Mouse (Mus musculus) embryo, embryonic 10.5 days (tissue): Measurements from ENCODE around the gene Lin7a.

Source experiments
- DNase-seq: peaks from one replicate; pipeline ENCODE4 v3.0.0-alpha.2; 2015; ENCODE audit warnings: low spot score

Gene Lin7a

DNA sequence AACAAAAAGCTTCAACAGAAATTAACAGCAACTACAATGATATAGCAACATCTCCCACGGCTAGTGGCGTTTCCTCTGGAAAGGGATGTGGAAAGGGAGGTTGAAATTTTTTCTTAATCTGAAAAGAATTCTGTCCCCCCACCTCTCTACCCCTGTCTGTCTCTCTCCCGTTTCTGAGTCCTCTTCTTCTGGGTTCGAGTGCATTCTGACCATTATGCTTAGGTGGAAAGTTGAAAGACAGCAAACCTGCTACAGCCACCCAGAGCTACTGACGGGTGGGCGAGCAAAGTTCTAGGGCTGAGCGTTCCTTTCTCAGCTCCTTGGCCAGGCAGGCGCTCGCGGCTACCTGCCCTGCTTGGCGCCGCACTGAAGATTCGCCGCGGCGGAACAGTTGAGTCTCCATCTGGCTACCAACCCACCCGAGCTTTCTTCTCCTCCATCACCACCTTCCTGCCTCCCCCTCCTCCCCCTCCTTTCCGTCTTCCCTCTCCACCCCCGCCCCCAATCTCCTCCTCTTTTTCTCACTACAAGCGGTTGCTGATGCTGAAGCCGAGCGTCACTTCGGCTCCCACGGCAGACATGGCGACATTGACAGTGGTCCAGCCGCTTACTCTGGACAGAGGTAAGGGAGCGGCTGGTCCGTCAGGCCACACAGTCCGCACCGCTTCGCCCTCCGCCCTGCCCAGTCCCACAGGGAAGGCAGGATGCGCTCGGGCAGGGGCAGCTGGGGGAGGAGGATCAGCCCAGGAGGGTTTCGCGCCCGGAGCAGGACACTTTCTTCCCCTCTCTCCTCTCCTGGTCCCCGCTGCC is at the start of gene Lin7a:
Gene Lin7a, plus strand, starts transcription at position 366 of the 810 bp plus-strand sequence.
- DNase-seq: peak; percentile 67

DNA sequence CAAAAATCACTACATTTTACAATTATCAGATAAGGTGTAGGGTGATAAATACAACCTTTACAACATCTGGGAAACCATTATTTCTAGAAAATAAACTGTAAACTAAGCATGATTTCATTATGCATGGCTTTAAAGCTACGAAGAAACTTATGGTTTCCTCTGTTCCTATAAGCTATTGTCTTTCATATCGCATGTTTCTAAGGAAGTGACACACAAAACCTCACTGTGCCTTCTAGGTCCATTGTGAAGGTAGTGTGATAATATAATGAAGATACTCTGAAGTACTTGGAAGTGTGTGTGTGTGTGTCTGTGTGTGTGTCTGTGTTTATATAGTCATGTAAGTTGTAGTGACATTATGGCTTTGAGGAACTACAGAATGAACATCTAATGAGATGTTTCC is 49.8 kb upstream of the Lin7a start:
- DNase-seq: no peak

DNA sequence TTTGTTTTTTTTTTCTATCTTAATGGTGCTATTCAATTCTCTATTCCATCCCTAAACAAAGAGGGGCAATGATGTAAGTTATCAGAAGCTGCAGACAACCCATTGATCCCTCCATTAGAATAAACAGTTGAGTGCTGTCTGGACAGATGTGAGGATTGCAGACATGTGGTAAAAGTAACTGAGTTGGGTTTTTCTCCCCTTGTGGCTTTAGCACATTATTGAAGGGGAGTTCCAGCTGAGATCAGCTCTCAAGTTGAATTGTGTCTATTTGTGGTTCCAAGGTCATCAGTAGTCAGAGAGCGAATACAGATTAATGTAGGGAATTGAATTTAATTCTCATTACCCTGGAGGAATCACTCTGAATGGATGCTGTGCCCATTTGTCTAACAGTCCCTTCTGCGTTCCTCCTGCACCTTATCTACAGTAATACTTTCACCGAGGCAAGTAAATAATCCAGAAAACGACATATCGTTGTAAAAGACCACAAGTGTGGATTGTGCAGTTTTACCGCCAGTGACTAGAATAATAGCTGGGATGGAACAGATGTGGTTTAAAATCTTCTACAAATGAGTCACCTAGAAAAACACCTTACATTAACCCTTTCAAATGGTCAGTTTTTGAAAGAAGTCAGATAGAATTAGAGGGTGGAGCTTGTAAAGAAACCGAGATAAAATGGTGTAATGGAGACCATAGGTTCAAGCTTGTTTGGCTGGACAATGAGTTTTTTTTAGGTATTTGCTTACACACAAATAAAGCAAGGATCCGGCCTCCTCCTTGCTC is 48.9 kb upstream of the Lin7a start:
- DNase-seq: no peak

- no peak for DNase-seq
These were observed 48.4 kb upstream of the Lin7a start for GRCm38 (mm10) chr10:107223186-107223440.

- DNase-seq: no peak
These were observed 47.7 kb upstream of the Lin7a start for GRCm38 (mm10) chr10:107223821-107224220.

- no peak for DNase-seq
These were observed 46.7 kb upstream of the Lin7a start for GRCm38 (mm10) chr10:107224596-107225330.

- DNase-seq: no peak
These were observed 46.1 kb upstream of the Lin7a start for GRCm38 (mm10) chr10:107225331-107225835.

DNA sequence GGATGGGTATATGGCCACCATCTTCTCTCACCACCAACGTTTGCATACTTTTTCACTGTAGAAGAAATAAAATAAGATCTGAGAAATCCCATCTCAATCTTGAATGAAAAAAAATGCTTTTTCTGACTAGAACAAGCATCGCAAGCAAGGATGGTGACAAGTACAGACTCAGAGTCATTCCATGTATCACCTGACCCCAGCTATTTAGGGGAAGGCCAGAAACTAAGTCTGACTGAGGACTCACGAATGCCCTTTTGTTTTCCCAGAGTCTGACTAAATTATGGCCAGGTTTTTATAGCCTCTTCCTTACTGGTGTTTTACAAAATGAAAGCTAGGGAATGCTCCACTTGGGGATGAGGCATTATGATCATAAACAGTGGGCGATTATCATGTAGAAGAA is 45.6 kb upstream of the Lin7a start:
- DNase-seq: no peak

DNA sequence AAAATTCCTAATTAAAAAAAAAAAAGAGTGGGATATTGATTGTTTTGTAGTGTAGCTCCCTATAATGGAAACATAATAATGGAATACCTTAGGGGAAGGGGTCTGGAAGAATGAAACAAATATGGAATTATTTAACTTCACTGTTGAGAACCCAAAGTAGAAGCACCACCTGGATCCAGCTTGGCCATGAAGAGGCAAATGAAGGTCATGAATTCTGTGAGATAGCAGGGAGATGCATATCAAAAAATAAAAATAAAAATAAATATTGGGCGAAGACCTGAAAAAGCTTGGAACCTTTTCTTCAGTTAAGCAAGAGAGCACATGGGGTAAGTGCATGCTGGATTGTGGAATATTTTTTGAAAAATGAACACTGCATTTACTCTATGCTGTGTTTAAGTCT is 43.6 kb upstream of the Lin7a start:
- no peak for DNase-seq

DNA sequence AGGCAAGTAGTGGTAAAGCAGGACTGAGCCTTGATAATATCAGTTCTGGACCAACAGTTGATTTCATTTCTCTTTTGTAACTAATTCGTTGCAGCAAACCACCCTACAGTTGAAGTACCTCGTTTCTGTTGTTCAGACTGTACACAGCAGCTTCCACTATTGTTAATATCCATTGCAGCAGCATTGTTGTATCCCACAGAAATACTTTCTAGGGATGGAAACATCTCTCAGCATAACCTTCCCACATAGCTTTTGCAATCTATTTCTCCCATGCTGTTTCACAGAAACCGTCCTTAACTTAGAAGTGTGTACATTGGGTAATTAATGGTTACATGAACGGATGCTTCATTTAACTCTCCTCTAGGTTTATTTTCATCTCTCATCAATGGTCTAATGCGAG is 42.7 kb upstream of the Lin7a start:
- DNase-seq: no peak

DNA sequence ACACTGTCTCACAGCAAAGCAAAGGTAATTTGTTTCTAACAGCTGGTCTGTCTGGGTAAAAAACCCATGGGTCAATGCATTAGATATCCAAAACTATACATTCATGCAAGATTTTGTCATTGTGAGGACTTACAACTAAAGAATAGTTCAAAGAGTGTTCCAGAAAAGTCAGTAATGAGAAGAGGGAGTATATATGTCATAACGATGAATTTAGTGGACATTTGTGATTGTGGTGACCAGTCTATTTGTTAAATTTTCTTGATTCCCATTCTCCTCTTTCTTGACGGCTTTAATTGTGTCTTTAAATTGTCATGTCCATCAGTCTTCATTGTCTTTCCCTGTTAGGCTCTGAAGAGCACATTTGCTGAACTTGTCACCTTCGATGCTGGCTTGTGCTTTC is 42.1 kb upstream of the Lin7a start:
- DNase-seq: no peak

GRCm38 (mm10) chr10:107230081-107230850 is 41.2 kb upstream of the Lin7a start:
- DNase-seq: no peak

- DNase-seq: no peak
These were observed 40.7 kb upstream of the Lin7a start for GRCm38 (mm10) chr10:107230851-107231130.

GRCm38 (mm10) chr10:107231421-107232010 is 40.0 kb upstream of the Lin7a start:
- no peak for DNase-seq

- no peak for DNase-seq
These were observed 38.9 kb upstream of the Lin7a start for GRCm38 (mm10) chr10:107232491-107233110.

- no peak for DNase-seq
These were observed 38.3 kb upstream of the Lin7a start for GRCm38 (mm10) chr10:107233221-107233620.

GRCm38 (mm10) chr10:107233825-107234224 is 37.7 kb upstream of the Lin7a start:
- DNase-seq: no peak

DNA sequence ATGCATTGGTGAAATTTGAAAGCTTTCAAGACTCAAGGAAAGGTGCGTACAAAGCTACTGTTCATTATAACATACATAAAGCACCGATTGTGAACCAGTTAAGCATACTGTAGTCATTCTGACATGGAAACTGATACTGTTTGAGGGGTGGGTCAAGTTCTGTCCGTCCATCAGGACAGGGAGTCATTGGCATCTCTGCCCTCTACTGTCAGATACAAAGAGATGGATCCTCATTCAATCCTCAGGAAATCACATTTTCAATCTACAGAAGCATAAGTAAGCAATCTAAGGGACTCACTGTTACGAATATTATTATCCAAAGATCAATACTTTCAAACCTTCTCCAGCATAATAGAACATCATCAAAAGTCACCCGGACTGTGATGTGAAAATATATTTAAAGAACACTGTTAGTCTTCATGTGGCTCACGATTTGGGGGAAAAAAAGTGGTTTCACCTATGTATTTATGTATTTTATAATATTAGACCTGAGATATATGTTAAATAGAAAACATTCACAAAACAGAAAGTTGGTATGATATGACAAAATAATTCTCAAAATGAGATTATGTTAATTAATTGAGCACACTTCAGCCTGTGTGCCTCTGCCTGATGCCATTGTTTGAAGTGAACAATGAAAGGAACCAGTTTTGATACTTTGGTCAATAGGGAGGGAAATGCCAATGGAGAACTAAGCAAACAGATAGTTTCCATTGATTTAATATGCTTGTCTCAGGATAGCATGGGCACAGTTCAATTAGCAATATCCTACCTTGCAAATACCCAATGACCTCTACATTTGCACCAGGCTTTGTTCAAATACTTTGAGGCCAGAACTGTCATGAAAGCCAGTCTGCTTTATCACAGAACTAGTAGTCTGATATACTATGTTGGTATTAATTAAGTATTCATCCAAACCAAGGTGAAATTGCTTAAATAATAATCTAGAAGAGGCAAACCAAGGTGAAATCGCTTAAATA is 36.8 kb upstream of the Lin7a start:
- no peak for DNase-seq

- no peak for DNase-seq
These were observed 36.0 kb upstream of the Lin7a start for GRCm38 (mm10) chr10:107235496-107235895.

DNA sequence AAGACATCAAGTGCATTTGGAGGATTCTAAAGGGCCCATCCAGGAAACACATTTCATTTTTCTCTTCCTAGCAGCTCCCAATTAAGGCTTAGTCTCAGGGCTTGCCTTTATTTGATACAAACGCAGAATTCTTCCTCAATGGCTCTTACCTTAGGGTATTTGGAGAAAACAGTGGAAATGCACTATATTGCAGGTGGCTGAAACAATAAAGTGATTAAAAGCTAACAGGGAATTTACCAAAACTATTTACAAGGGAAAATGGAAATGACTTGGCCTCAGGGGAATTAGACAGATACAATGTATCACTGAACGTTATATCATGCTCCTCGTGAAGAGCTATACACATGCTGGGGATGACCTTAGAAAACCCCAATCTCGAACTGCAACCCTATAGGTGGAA is 35.3 kb upstream of the Lin7a start:
- DNase-seq: no peak
